Mouse (Mus musculus): Measurements from ENCODE around the gene Vsx1.

Gene Vsx1

DNA sequence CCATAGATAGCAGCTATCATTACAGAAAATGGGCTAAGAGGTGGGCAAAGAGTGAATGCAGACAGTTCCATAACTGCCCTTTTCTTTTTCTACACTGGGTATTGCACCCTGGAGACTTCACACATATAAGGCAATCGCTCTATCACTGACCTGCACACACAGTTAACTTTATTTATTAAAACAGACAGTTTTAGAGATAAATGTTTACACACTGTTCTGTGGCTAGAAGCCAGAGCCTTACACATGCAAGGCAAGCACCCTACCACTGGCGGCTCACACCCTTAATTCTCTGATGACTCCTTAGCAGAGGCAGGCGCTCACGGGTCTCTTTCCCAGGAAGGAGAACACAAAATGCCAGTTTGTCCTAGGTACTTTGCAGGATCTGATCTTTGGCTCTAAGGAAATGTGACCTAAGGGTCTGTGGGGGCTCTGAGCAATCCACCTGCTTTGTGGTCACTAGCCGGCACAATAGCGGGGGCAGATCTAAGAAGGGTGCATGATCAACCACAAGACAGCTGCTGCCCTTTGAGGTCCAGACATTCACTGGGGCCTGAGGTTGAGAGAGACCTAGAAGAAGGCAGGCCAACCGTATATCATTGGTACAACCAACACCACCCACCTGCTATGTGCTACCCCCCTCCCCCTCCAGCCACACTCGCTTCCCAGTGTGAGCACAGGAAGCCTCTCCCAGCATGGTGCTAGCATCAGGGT lies 42.6 kb downstream of the Vsx1 start:
- in situ Hi-C loops (cut with MboI, MseI), result no loop called here

- in situ Hi-C loops (cut with MboI, MseI), result no loop called here
These were observed 43.9 kb downstream of the Vsx1 start for GRCm38 (mm10) chr2:150645225-150645624.

- in situ Hi-C loops (cut with MboI, MseI), result no loop called here
These were observed 45.3 kb downstream of the Vsx1 start for GRCm38 (mm10) chr2:150643726-150644415.

GRCm38 (mm10) chr2:150643166-150643565 lies 46.0 kb downstream of the Vsx1 start:
- in situ Hi-C loops (cut with MboI, MseI), result no loop called here

DNA sequence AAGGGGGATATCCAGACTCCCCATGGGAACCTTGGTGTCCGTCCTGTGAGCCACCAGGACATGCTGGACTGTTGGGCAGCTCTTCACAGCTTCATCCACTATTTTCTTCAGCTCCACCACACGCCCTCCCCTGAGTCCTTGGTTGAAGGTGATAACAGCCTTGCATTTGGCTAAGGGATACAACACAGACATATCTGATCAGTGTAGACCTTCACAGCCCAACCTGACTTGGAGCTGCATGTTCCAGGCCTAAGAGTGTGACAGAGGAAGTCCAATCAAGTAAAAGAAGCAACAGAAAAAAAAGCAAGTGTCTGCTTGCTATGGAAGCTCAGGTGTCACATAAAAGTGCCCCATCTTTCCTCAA lies 50.8 kb downstream of the Vsx1 start:
- in situ Hi-C loops (cut with MboI, MseI), result no loop called here

DNA sequence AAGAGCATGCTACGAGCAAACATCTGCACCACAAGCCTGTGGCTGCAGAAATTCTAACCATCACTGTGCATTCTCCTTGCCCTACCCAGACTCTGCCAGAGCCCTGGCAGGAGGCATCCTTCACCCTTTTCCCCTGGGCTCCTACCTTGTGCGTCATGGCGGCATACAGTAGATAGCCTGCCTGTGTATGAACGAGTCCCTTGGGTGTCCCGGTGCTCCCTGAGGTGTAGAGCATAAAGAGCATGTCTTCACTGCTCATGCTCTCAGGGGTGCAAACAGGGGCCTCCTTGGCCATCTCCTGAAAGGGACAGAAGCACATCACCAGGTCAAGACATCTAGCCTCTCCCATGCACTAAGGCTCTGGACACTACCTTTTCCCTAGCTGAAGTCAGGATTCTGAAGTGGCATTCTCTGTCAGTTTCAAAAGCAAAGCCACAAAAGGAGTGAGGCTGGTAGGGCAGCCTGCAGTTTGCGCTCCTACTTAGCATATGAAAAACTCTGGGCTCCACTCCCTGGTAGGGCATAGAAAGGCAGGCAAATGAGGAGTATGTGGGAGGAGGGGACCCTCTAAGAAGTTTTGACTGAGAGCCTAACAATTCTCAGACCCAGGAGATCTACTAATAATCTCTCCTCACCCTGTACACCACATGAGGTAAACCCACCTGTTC lies 51.3 kb downstream of the Vsx1 start:
- in situ Hi-C loops (cut with MboI, MseI), result no loop called here

DNA sequence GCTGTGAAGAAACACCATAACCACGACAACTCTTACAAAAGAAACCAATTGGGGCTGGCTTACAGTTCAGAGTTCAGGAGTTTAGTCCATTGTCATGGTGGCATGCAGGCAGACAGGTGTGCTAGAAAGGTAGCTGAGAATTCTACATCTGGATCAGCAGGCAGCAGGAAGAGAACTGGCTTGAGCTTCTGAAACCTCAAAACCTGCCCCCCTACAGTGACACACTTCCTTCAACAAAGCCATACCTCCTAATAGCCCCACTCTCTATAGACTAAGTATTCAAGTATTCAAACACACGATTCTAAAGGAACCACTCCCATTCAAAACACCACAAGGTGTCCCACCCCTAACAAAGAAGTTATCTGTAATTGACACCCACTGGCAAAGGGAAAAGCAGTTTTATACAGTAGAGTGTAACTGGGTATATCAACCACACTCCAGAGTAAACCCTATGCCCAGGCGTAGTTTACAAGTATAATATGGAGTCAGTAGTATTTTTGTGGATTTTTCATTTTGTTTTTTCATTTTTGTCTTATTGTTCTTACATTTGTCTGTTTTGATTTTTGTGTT lies 53.2 kb downstream of the Vsx1 start:
- in situ Hi-C loops (cut with MboI, MseI), result no loop called here
